Mouse (Mus musculus) olfactory bulb, adult 2 months (tissue): Measurements from ENCODE around the gene Hk1.

ENCODE experiments used
- CTCF ChIP-seq: fragments of 200-500 bp; IDR thresholded peaks from 2 replicates; pipeline ENCODE4 v1.5.1; 2012; ENCODE audit warnings: low read depth, mild to moderate bottlenecking, low read length, moderate library complexity; ENCODE audit not compliant: insufficient read depth
- POLR2A ChIP-seq: fragments of 200-500 bp; IDR thresholded peaks from 2 replicates; pipeline ENCODE4 v1.6.1; 2012; ENCODE audit warnings: mild to moderate bottlenecking, low read depth, low read length, moderate library complexity; ENCODE audit not compliant: insufficient read depth

- no peak for TF ChIP-seq POLR2A
- no peak for TF ChIP-seq CTCF
Observed at GRCm38 (mm10) chr10:62331771-62332170, 47.9 kb downstream of the Hk1 start.
